Mouse (Mus musculus) hindbrain, embryonic 16.5 days (tissue): Measurements from ENCODE around the gene Dcaf1. TPM values are rescaled to one million over a fixed set of nuclear protein-coding genes. Genes with fewer than 3 reads are reported as not detected.

Experiments
- ATAC-seq: fragments of 200-750 bp; cut with Nextera tagmentation; 2 replicates; pipeline ENCODE4 v1.8.0; 2017; ENCODE audit warnings: moderate TSS enrichment, moderate library complexity
- H3K27ac ChIP-seq: fragments of 300-500 bp; sonication (generic); 2 replicates; pipeline ENCODE4 v1.5.1; 2014; ENCODE audit warnings: low read depth, mild to moderate bottlenecking, control low read depth, low read length, moderate library complexity
- H3K27me3 ChIP-seq: fragments of 300-500 bp; sonication (generic); replicated peaks from 2 replicates; pipeline ENCODE4 v1.6.1; 2014; ENCODE audit warnings: low read length; ENCODE audit not compliant: control insufficient read depth, insufficient read depth
- H3K36me3 ChIP-seq: fragments of 300-500 bp; sonication (generic); 2 replicates; pipeline ENCODE4 v1.6.1; 2014; ENCODE audit warnings: mild to moderate bottlenecking, low read length, moderate library complexity, mixed read lengths; ENCODE audit not compliant: control insufficient read depth, insufficient read depth
- H3K4me1 ChIP-seq: fragments of 300-500 bp; sonication (generic); 2 replicates; pipeline ENCODE4 v1.6.1; 2014; ENCODE audit warnings: low read depth, low read length; ENCODE audit not compliant: control insufficient read depth, insufficient read depth
- H3K4me2 ChIP-seq: fragments of 300-500 bp; sonication (generic); 2 replicates; pipeline ENCODE4 v1.6.1; 2014; ENCODE audit warnings: mild to moderate bottlenecking, low read length, control low read depth, moderate library complexity
- H3K4me3 ChIP-seq: fragments of 300-500 bp; sonication (generic); 2 replicates; pipeline ENCODE4 v1.5.1; 2014; ENCODE audit warnings: mild to moderate bottlenecking, low read length, control low read depth, moderate library complexity
- H3K9ac ChIP-seq: fragments of 300-500 bp; sonication (generic); 2 replicates; pipeline ENCODE4 v1.6.1; 2014; ENCODE audit warnings: low read depth, mild to moderate bottlenecking, control low read depth, low read length, moderate library complexity
- H3K9me3 ChIP-seq: fragments of 300-500 bp; sonication (generic); 2 replicates; pipeline ENCODE4 v1.6.1; 2014; ENCODE audit warnings: mild to moderate bottlenecking, low read length, moderate library complexity; ENCODE audit not compliant: control insufficient read depth
- WGBS: fragments of 180-500 bp; shearing (Covaris S2); extraction: QIAGEN DNeasy Blood & Tissue Kit; methylation state at CpG from one replicate; pipeline ENCODE4 v1.1.7; 2014; 5-methylcytosine and 5-hydroxymethylcytosine counted together
- polyA plus RNA-seq: library from polyadenylated mRNA; unstranded; fragments of >200 nt; fragmentation: Nextera tagmentation; extraction: Ambion mirVana; gene quantifications from 2 replicates; pipeline ENCODE4 v1.2.1, GENCODE M21; 2015

The Dcaf1 gene
- polyA plus RNA-seq, 1 experiment from 2014 or later: 15.2 TPM

- Histone ChIP-seq H3K36me3 (peaks cover 30% of the 10 kb centered on the region), H3K4me3 (no peak overlapping the region), H3K27ac (no peak overlapping the region), H3K9ac (no peak overlapping the region), H3K9me3 (no peaks in the 10 kb centered on the region), H3K4me2 (no peak overlapping the region), H3K4me1 (no peaks in the 10 kb centered on the region), H3K27me3 (no peaks in the 10 kb centered on the region)
- ATAC-seq: no peak
- WGBS: 84% methylated on average over 3 of the region's 3 CpGs
Observed at GRCm38 (mm10) chr9:106856664-106857063, 35.0 kb downstream of the Dcaf1 start.

- Histone ChIP-seq H3K9ac (no peak overlapping the region), H3K27me3 (no peaks in the 10 kb centered on the region), H3K4me2 (no peak overlapping the region), H3K4me1 (no peaks in the 10 kb centered on the region), H3K9me3 (no peaks in the 10 kb centered on the region), H3K4me3 (no peak overlapping the region), H3K27ac (no peak overlapping the region), H3K36me3 (peaks cover 31% of the 10 kb centered on the region)
- WGBS: 89% methylated on average over 11 of the region's 11 CpGs
- no peak for ATAC-seq
Observed at GRCm38 (mm10) chr9:106858036-106858435, 36.4 kb downstream of the Dcaf1 start.

DNA sequence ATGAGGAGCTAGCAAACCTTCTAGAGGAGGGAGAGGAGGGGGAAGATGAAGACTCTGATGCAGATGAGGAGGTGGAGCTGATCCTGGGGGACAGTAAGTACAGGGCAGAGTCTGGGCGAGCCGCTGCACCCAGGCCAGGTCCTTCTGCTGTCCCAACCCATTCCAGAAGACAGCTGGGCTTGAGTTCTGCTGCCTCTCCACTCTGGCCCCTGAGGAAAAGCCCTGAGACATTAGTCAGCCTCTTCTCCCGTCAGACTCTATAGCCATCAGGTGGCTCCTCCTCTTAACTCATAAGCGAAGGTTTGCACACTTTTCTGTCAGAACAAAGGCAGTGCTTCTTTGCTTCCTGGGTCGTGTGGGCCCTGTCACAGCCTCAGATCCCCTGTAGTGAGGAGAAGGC is 52.5 kb downstream of the Dcaf1 start:
- Histone ChIP-seq H3K27ac (no peak overlapping the region), H3K9me3 (no peaks in the 10 kb centered on the region), H3K4me1 (no peaks in the 10 kb centered on the region), H3K9ac (no peak overlapping the region), H3K36me3 (peaks cover 28% of the 10 kb centered on the region), H3K27me3 (no peaks in the 10 kb centered on the region), H3K4me2 (no peak overlapping the region), H3K4me3 (no peak overlapping the region)
- 86% methylated on average over 5 of the region's 5 CpGs for WGBS
- no peak for ATAC-seq

DNA sequence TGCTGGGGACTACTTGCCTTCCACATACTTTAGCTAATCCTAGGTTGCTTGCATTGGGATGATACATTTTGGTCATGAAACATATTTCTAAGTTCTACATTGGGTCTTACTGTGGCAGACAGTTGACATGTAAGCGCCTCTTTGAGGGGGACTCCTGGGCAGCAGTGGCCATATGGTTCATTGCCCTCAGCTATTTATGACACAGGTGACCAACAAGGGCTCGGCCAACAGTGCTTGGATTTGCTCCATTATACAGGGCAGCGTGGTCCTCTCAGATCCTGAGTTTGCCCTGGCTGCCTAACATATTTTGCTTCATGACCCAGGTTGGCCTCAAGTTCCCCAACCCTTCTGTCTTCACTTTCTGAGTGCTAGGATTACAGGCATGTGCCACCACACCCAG is 55.0 kb downstream of the Dcaf1 start:
- Histone ChIP-seq H3K4me3 (no peak overlapping the region), H3K27ac (no peak overlapping the region), H3K9me3 (no peaks in the 10 kb centered on the region), H3K4me1 (peaks cover 3% of the 10 kb centered on the region), H3K9ac (no peak overlapping the region), H3K27me3 (no peaks in the 10 kb centered on the region), H3K36me3 (peaks cover 37% of the 10 kb centered on the region), H3K4me2 (no peak overlapping the region)
- 89% methylated on average over 3 of the region's 3 CpGs for WGBS
- no peak for ATAC-seq

DNA sequence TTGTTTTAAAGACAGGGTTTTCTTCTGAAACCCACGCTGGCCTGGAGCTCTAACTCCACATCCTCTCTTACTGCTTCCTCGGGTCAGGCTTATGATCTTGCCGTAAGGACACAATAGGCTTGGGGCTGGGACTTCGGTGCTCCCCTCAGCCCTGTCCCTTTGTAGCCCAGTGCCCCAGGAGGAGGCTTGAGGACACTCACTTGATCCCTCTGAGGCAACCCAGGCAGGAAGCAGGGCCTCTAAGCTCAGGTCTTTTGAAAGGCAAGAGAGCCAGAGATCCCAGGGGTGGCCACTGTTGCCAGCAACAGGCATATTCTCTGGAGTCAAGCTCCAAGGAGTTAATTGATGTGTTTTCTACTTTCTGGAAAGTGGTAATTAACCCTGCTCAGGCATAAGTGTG is 57.8 kb downstream of the Dcaf1 start:
- Histone ChIP-seq H3K4me1 (peaks cover 27% of the 10 kb centered on the region), H3K9ac (no peak overlapping the region), H3K4me3 (no peak overlapping the region), H3K4me2 (no peak overlapping the region), H3K27me3 (no peaks in the 10 kb centered on the region), H3K9me3 (no peaks in the 10 kb centered on the region), H3K27ac (no peak overlapping the region), H3K36me3 (peaks cover 37% of the 10 kb centered on the region)
- no peak for ATAC-seq
- WGBS: 65% methylated on average over 4 of the region's 4 CpGs

DNA sequence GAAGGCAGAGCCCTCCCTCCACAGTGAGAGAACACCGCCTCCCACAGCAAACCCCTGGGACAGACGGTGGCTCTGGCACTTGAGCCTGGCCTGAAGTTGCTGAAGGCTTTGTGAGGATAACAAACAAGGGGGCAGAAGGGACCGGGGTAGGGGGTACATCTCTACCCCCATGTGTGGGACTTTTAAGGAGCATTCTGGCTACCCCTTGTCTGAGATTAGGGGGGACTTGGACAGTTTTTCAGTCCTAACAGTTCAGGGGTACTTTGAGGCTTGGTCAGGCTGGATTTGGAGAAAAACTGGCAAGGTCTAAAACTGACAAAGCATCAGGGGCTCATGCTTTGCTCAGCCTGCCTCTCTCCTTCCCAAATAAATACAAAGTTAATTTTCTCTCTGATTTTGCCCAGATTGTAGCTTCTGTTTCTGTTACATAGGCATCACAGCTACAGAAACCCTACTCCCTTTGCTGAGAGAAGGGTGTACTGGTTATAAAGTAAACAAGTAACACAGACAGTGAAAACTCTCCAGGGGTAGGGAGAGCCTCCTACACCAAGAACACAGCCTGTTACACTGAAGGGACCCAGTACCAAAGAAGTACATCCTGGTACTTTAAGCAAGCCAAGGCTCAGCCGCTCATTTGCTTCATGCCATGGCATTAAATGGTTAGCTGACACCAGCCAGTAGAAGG is 59.5 kb downstream of the Dcaf1 start:
- no peak overlapping the region for H3K9ac ChIP-seq
- H3K27me3 ChIP-seq: no peaks in the 10 kb centered on the region
- no peaks in the 10 kb centered on the region for H3K9me3 ChIP-seq
- H3K4me3 ChIP-seq: no peak overlapping the region
- 55% methylated on average over 4 of the region's 4 CpGs for WGBS
- H3K36me3 ChIP-seq: peaks cover 31% of the 10 kb centered on the region
- no peak overlapping the region for H3K27ac ChIP-seq
- peaks cover 38% of the 10 kb centered on the region for H3K4me1 ChIP-seq
- H3K4me2 ChIP-seq: no peak overlapping the region
- no peak for ATAC-seq

DNA sequence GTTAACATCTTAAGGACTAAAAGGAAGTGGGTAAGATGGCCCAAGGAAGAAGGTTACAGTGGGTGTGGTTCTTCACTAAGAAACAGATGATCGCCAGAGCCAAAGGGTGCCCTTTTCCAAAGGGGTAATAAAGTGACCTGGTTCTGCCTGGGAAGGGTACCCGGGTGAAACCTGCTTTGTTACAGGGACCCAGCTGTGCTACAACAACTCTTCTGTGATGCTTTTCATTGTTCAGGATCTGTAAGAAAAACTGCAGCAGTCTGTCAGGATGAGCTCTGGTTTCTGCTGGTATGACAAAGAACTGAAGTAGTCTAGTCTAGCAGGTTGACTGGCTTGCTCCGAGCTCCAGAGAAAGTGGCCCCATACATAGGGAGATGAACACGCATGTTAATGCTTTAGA is 60.5 kb downstream of the Dcaf1 start:
- peaks cover 24% of the 10 kb centered on the region for H3K36me3 ChIP-seq
- no peak overlapping the region for H3K9ac ChIP-seq
- H3K4me2 ChIP-seq: no peak overlapping the region
- WGBS: 53% methylated on average over 4 of the region's 4 CpGs
- H3K9me3 ChIP-seq: no peaks in the 10 kb centered on the region
- H3K4me3 ChIP-seq: no peak overlapping the region
- H3K27ac ChIP-seq: no peak overlapping the region
- peaks cover 38% of the 10 kb centered on the region for H3K4me1 ChIP-seq
- ATAC-seq: no peak
- H3K27me3 ChIP-seq: no peaks in the 10 kb centered on the region

GRCm38 (mm10) chr9:106883085-106883484 is 61.4 kb downstream of the Dcaf1 start:
- no peak for ATAC-seq
- Histone ChIP-seq H3K4me3 (no peak overlapping the region), H3K9me3 (no peaks in the 10 kb centered on the region), H3K27ac (no peak overlapping the region), H3K36me3 (peaks cover 24% of the 10 kb centered on the region), H3K4me2 (peak overlapping the region; percentile 47), H3K4me1 (peaks cover 43% of the 10 kb centered on the region), H3K27me3 (no peaks in the 10 kb centered on the region), H3K9ac (no peak overlapping the region; the same call in 1 of the 2 replicates)
- WGBS: 73% methylated on average over 3 of the region's 3 CpGs

GRCm38 (mm10) chr9:106884306-106884705 is 62.6 kb downstream of the Dcaf1 start:
- Histone ChIP-seq H3K36me3 (peaks cover 30% of the 10 kb centered on the region), H3K27me3 (no peaks in the 10 kb centered on the region), H3K4me1 (peaks cover 43% of the 10 kb centered on the region), H3K4me2 (peak overlapping the region; percentile 94), H3K9ac (peak overlapping the region; percentile 98), H3K4me3 (peak overlapping the region; percentile 90), H3K9me3 (no peaks in the 10 kb centered on the region), H3K27ac (no peak overlapping the region)
- WGBS: 38% methylated on average over 16 of the region's 16 CpGs
- no peak for ATAC-seq
